Mouse (Mus musculus): ENCODE data around the gene Gper1.

GRCm38 (mm10) chr5:139440926-139441725, 18.2 kb downstream of the Gper1 start:
- TF ChIP-seq POLR2A (IDR thresholded peaks at IDR 0.05; ENCODE audit: borderline replicate concordance, extremely low read depth, insufficient read depth, insufficient read length, poor library complexity, severe bottlenecking) (no peak), CTCF (IDR thresholded peaks at IDR 0.05; ENCODE audit: borderline replicate concordance, extremely low read depth, insufficient read depth, insufficient read length) (no peak)
